Mouse (Mus musculus): ENCODE results near the gene Fam196b. TPM values are rescaled to one million over a fixed set of nuclear protein-coding genes. Genes with fewer than 3 reads are reported as not detected.

Gene Fam196b
- total and polyA plus RNA-seq, 2 experiments, result not detected

DNA sequence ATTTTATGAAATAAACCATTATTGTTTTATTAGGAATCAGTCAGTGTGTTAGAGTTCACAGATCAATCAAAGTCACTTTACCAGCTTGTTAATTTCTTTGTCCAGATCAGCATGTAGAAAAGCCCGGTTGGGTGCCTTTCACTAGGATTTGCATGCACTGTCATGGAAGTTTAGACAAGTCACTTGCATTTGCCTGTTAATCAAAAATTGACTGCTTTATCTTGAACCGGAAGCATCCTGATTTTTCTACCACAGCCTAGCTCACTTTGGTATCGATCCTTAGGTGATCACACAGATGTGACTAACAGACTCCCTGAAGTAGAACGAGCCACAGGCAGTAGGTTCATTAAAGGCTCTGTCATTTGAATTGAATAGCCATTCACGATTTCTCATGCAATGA is 761 bp downstream of the Fam196b start:
- Histone ChIP-seq H3K4me3 (ENCODE audit: insufficient read depth, low read depth, low read length) (no peak overlapping the region), H3K27me3 (ENCODE audit: control insufficient read depth, insufficient read depth, low read length) (no peaks in the 10 kb centered on the region; the same call in 1 of the 2 replicates), H3K27ac (replicated peaks; ENCODE audit: insufficient read depth, low read depth, low read length) (no peak overlapping the region), H3K36me3 (ENCODE audit: control insufficient read depth, insufficient read depth, low read length) (no peaks in the 10 kb centered on the region), H3K4me1 (ENCODE audit: control insufficient read depth, insufficient read depth, low read length) (no peaks in the 10 kb centered on the region), H3K79me2 (ENCODE audit: control insufficient read depth, insufficient read depth, low read length) (no peaks in the 10 kb centered on the region), H3K9ac (ENCODE audit: low read depth, low read length) (no peak overlapping the region)
- no peak for DNase-seq (ENCODE audit: extremely low read depth, low read depth, low spot score)
- TF ChIP-seq POLR2A (IDR thresholded peaks at IDR 0.05; ENCODE audit: extremely low read depth, insufficient read depth, low read length) (no peak), CTCF (IDR thresholded peaks at IDR 0.05; ENCODE audit: low read depth, low read length) (no peak)
- 52% methylated on average over 5 of the region's 5 CpGs for WGBS

DNA sequence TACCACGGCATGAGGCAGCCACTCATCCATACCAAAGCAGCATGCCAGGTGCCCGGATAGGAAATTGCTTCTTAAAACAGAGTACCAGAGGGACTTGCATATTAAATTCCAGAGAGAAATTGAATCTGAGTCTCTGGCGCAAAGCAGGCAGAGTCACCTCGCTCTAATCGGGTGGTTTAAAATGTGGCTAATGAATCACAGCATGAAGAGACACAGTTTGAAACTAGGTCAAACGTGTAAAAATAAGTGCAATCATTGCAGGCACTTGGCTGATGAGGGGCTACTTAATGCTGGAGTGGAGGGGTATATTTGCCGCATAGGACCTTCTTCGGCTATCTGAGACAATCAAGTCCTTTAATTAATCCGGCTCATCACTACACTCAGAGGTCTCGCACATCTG is 1.6 kb downstream of the Fam196b start:
- no peak overlapping the region for H3K27ac ChIP-seq (replicated peaks; ENCODE audit: insufficient read depth, low read depth, low read length)
- no peaks in the 10 kb centered on the region for H3K36me3 ChIP-seq (ENCODE audit: control insufficient read depth, insufficient read depth, low read length)
- H3K9ac ChIP-seq (ENCODE audit: low read depth, low read length), result no peak overlapping the region
- no peaks in the 10 kb centered on the region for H3K79me2 ChIP-seq (ENCODE audit: control insufficient read depth, insufficient read depth, low read length)
- no peaks in the 10 kb centered on the region for H3K4me1 ChIP-seq (ENCODE audit: control insufficient read depth, insufficient read depth, low read length)
- no peak overlapping the region for H3K4me3 ChIP-seq (ENCODE audit: insufficient read depth, low read depth, low read length)
- no peak for TF ChIP-seq CTCF (IDR thresholded peaks at IDR 0.05; ENCODE audit: low read depth, low read length)
- no peak for TF ChIP-seq POLR2A (IDR thresholded peaks at IDR 0.05; ENCODE audit: extremely low read depth, insufficient read depth, low read length)
- DNase-seq (ENCODE audit: extremely low read depth, low read depth, low spot score), result no peak
- 85% methylated on average over 10 of the region's 10 CpGs for WGBS
- H3K27me3 ChIP-seq (ENCODE audit: control insufficient read depth, insufficient read depth, low read length), result no peaks in the 10 kb centered on the region; the same call in 1 of the 2 replicates

DNA sequence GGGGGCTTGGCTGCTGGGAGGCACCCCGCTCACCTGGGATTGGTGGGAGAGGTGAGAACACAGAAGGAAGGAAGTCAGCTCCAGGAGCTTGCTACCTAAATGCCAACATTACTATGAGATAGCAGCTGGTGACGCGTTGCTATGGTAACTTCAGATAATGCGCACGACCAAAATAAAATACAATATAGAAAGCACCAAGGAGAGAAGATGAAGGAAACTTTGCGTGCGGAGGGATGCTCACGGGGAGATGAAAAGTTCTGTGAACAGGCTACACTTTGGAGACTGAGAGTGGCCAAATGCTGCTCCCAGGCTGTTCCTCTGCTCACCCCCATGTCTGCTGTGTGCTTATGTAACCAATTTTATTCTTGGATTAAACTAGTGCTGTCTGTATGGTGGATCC is 2.4 kb downstream of the Fam196b start:
- H3K27ac ChIP-seq (replicated peaks; ENCODE audit: insufficient read depth, low read depth, low read length), result no peak overlapping the region
- no peaks in the 10 kb centered on the region for H3K36me3 ChIP-seq (ENCODE audit: control insufficient read depth, insufficient read depth, low read length)
- no peak overlapping the region for H3K4me3 ChIP-seq (ENCODE audit: insufficient read depth, low read depth, low read length)
- 78% methylated on average over 8 of the region's 8 CpGs for WGBS
- no peak for DNase-seq (ENCODE audit: extremely low read depth, low read depth, low spot score)
- H3K9ac ChIP-seq (ENCODE audit: low read depth, low read length), result no peak overlapping the region
- H3K27me3 ChIP-seq (ENCODE audit: control insufficient read depth, insufficient read depth, low read length), result no peaks in the 10 kb centered on the region; the same call in 1 of the 2 replicates
- no peaks in the 10 kb centered on the region for H3K4me1 ChIP-seq (ENCODE audit: control insufficient read depth, insufficient read depth, low read length)
- TF ChIP-seq CTCF (IDR thresholded peaks at IDR 0.05; ENCODE audit: low read depth, low read length) (no peak), POLR2A (IDR thresholded peaks at IDR 0.05; ENCODE audit: extremely low read depth, insufficient read depth, low read length) (no peak)
- H3K79me2 ChIP-seq (ENCODE audit: control insufficient read depth, insufficient read depth, low read length), result no peaks in the 10 kb centered on the region

DNA sequence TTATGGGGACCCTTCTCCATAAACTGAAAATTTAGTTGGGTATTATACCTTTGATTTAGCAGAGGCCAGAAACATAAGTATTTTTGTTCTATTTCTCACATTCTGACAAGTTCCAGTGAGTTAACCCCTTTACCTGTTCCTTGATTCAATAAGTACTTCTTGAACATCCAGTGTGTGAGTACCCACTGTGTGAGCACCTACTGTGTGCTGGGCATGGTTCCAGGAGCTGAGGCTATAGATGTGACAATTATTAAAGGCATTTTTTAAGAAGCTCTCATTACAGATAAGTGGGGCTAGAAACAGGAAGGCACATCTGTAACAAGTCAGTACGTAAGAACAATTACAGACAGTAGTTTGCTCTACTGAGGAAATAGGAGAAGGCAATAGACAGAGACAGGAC is 4.7 kb downstream of the Fam196b start:
- Histone ChIP-seq H3K4me1 (ENCODE audit: control insufficient read depth, insufficient read depth, low read length) (no peaks in the 10 kb centered on the region), H3K27ac (replicated peaks; ENCODE audit: insufficient read depth, low read depth, low read length) (no peak overlapping the region), H3K4me3 (ENCODE audit: insufficient read depth, low read depth, low read length) (no peak overlapping the region), H3K36me3 (ENCODE audit: control insufficient read depth, insufficient read depth, low read length) (no peaks in the 10 kb centered on the region), H3K79me2 (ENCODE audit: control insufficient read depth, insufficient read depth, low read length) (no peaks in the 10 kb centered on the region), H3K9ac (ENCODE audit: low read depth, low read length) (no peak overlapping the region), H3K27me3 (ENCODE audit: control insufficient read depth, insufficient read depth, low read length) (no peaks in the 10 kb centered on the region; the same call in 1 of the 2 replicates)
- 71% methylated on average over 1 of the region's 1 CpGs for WGBS
- no peak for TF ChIP-seq CTCF (IDR thresholded peaks at IDR 0.05; ENCODE audit: low read depth, low read length)
- TF ChIP-seq POLR2A (IDR thresholded peaks at IDR 0.05; ENCODE audit: extremely low read depth, insufficient read depth, low read length), result no peak
- DNase-seq (ENCODE audit: extremely low read depth, low read depth, low spot score), result no peak

DNA sequence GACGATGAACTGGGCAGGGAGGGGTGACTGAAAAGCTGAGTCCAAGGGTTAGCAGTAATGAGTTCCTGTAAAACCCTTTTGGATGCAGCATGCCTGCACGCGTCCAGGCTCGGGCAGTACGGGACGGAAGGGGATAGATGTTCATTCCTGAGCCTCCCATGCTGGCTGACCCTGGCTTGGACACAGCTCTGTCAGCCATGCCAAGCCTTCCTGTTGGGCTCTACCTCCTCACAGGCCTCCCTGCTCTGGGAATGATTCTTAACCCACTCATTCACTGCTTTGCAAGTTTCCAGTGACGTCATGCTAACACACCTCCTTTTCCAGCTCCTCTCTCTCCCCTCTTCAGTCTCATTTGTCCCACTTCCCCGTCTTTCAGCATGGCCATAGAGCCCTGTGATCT is 9.0 kb downstream of the Fam196b start:
- Histone ChIP-seq H3K27me3 (ENCODE audit: control insufficient read depth, insufficient read depth, low read length) (no peaks in the 10 kb centered on the region; the same call in 1 of the 2 replicates), H3K79me2 (ENCODE audit: control insufficient read depth, insufficient read depth, low read length) (no peaks in the 10 kb centered on the region), H3K4me3 (ENCODE audit: insufficient read depth, low read depth, low read length) (no peak overlapping the region), H3K27ac (replicated peaks; ENCODE audit: insufficient read depth, low read depth, low read length) (no peak overlapping the region), H3K4me1 (ENCODE audit: control insufficient read depth, insufficient read depth, low read length) (no peaks in the 10 kb centered on the region), H3K9ac (ENCODE audit: low read depth, low read length) (no peak overlapping the region), H3K36me3 (ENCODE audit: control insufficient read depth, insufficient read depth, low read length) (no peaks in the 10 kb centered on the region)
- 83% methylated on average over 8 of the region's 8 CpGs for WGBS
- TF ChIP-seq POLR2A (IDR thresholded peaks at IDR 0.05; ENCODE audit: extremely low read depth, insufficient read depth, low read length) (no peak), CTCF (IDR thresholded peaks at IDR 0.05; ENCODE audit: low read depth, low read length) (no peak)
- no peak for DNase-seq (ENCODE audit: extremely low read depth, low read depth, low spot score)

DNA sequence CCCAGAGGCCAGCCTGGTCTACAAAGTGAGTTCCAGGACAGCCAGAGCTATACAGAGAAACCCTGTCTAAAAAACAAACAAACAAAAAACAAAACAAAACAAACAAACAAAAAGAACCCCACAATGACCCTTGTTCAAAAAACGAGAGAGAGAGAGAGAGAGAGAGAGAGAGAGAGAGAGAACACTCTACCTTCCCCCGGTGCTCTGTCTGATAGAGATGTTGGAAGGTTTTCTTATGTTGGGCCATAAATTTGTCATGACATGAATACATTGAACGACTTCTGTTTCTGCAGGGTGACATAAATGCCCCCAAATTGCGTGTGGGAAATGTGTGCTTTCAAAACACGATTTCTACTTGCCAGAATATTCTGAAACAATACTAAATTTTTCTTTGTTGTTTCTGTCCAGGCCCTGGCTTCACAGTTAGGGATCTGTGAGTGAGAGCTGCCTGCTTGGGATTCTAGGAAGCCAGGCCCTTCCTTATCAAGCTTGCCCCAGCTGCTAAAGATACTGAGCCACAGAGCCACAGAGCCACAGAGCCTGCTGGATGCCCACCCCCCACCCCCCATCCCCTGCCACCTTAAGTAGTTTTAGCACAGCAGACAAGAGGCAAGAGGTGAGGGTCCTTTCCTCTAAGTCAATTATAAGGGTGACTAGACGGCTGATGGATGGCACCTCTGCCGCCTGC is 17.9 kb downstream of the Fam196b start:
- no peak for TF ChIP-seq POLR2A (IDR thresholded peaks at IDR 0.05; ENCODE audit: extremely low read depth, insufficient read depth, low read length)
- TF ChIP-seq CTCF (IDR thresholded peaks at IDR 0.05; ENCODE audit: low read depth, low read length), result no peak
- DNase-seq (ENCODE audit: extremely low read depth, low read depth, low spot score), result no peak
- H3K27me3 ChIP-seq (ENCODE audit: control insufficient read depth, insufficient read depth, low read length), result no peaks in the 10 kb centered on the region
- H3K4me1 ChIP-seq (ENCODE audit: control insufficient read depth, insufficient read depth, low read length), result no peaks in the 10 kb centered on the region
- no peaks in the 10 kb centered on the region for H3K79me2 ChIP-seq (ENCODE audit: control insufficient read depth, insufficient read depth, low read length)
- H3K27ac ChIP-seq (replicated peaks; ENCODE audit: insufficient read depth, low read depth, low read length), result no peak overlapping the region
- no peaks in the 10 kb centered on the region for H3K36me3 ChIP-seq (ENCODE audit: control insufficient read depth, insufficient read depth, low read length)
- no peak overlapping the region for H3K9ac ChIP-seq (ENCODE audit: low read depth, low read length)
- 70% methylated on average over 7 of the region's 7 CpGs for WGBS
- H3K4me3 ChIP-seq (ENCODE audit: insufficient read depth, low read depth, low read length), result no peak overlapping the region

All from liver, adult 2 months (tissue).